Mouse (Mus musculus): Measurements from ENCODE around the gene Prox2. TPM values are rescaled to one million over a fixed set of nuclear protein-coding genes. Genes with fewer than 3 reads are reported as not detected.

Prox2 gene
- 5.1 and 6.5 TPM in 2 replicates for polyA plus RNA-seq (2012; ENCODE audit: low replicate concordance)

GRCm38 (mm10) chr12:85110698-85111592, at the start of gene Prox2, which contains the start of gene Dlst:
Gene Prox2, minus strand, starts transcription at chr12:85110759.
Gene Dlst, plus strand, starts transcription at chr12:85110833.

GRCm38 (mm10) chr12:85151002-85151774, 40.6 kb upstream of the Prox2 start, which contains the start of gene Rps6kl1:
Gene Rps6kl1, minus strand, starts transcription at chr12:85151264.

Other genes starting within 250 kb of the Prox2 start
- 2.3 and 2.6 TPM in 2 replicates for gene Ltbp2, start 234.2 kb downstream of the Prox2 start, polyA plus RNA-seq (2012; ENCODE audit: low replicate concordance)
- 5.4 and 18.2 TPM in 2 replicates for gene Fcf1, start 139.9 kb downstream of the Prox2 start, polyA plus RNA-seq (2012; ENCODE audit: low replicate concordance)
- 4.9 and 11.6 TPM in 2 replicates for gene Arel1, start 139.9 kb downstream of the Prox2 start, polyA plus RNA-seq (2012; ENCODE audit: low replicate concordance)
- 37.3 and 38.0 TPM in 2 replicates for gene Ylpm1, start 114.4 kb downstream of the Prox2 start, polyA plus RNA-seq (2012; ENCODE audit: low replicate concordance)
- 290 and 660 TPM in 2 replicates for gene Dlst, start 74 bp upstream of the Prox2 start, polyA plus RNA-seq (2012; ENCODE audit: low replicate concordance)
- gene Rps6kl1, start 40.5 kb upstream of the Prox2 start, polyA plus RNA-seq (2012; ENCODE audit: low replicate concordance) = 0.42 and 0.45 TPM in 2 replicates
- 0.12 and 0.29 TPM in 2 replicates for gene Pgf, start 67.0 kb upstream of the Prox2 start, polyA plus RNA-seq (2012; ENCODE audit: low replicate concordance)
- gene Eif2b2, start 108.7 kb upstream of the Prox2 start, polyA plus RNA-seq (2012; ENCODE audit: low replicate concordance) = 114 and 244 TPM in 2 replicates
- gene Mlh3, start 159.8 kb upstream of the Prox2 start, polyA plus RNA-seq (2012; ENCODE audit: low replicate concordance) = 2.5 and 3.7 TPM in 2 replicates
- gene Acyp1, start 177.7 kb upstream of the Prox2 start, polyA plus RNA-seq (2012; ENCODE audit: low replicate concordance) = 18.1 and 48.2 TPM in 2 replicates
- 0.05 TPM in 1 of 2 replicates, not detected in the other for gene Zc2hc1c, start 177.8 kb upstream of the Prox2 start, polyA plus RNA-seq (2012; ENCODE audit: low replicate concordance)
- 13.4 and 18.3 TPM in 2 replicates for gene Nek9, start 228.6 kb upstream of the Prox2 start, polyA plus RNA-seq (2012; ENCODE audit: low replicate concordance)

Data from hematopoietic multipotent progenitor cell, adult 10-12 weeks (in vitro differentiated cells).